Mouse (Mus musculus) CH12.LX (cell line): Measurements from ENCODE around the gene Cep112. TPM values are rescaled to one million over a fixed set of nuclear protein-coding genes. Genes with fewer than 3 reads are reported as not detected.

Experiments
- DNase-seq: peaks from one replicate; pipeline ENCODE4 v3.0.0-alpha.2; 2013; ENCODE audit errors: extremely low read depth
- H3K27ac ChIP-seq: 2 replicates; pipeline ENCODE4 v1.5.1; 2012; ENCODE audit warnings: low read depth, mild to moderate bottlenecking, control low read depth, moderate library complexity; ENCODE audit not compliant: insufficient read depth
- H3K27me3 ChIP-seq: replicated peaks from 2 replicates; pipeline ENCODE3; 2012; ENCODE audit warnings: inconsistent platforms
- H3K36me3 ChIP-seq, 2 experiments: replicated peaks in 1 of 2; 2 replicates each; pipeline versions ENCODE3 to v1.6.1; 2012; ENCODE audit warnings: inconsistent platforms in 1 of 2, low read length in 1 of 2, mild to moderate bottlenecking in 1 of 2, mixed read lengths in 1 of 2, moderate library complexity in 1 of 2; ENCODE audit not compliant: control insufficient read depth in 1 of 2, insufficient read depth in 1 of 2
- H3K4me1 ChIP-seq, 2 experiments: 2 replicates each; pipeline ENCODE4 v1.6.1; 2012; ENCODE audit warnings: inconsistent platforms in 1 of 2, moderate library complexity in 1 of 2; ENCODE audit not compliant: insufficient read depth in 2 of 2, control insufficient read depth in 1 of 2
- H3K4me2 ChIP-seq: 2 replicates; pipeline ENCODE4 v1.6.1; 2012; ENCODE audit warnings: low read depth, mild to moderate bottlenecking, control low read depth; ENCODE audit not compliant: poor library complexity, insufficient read depth, severe bottlenecking
- H3K4me3 ChIP-seq, 3 experiments: fragments of 150-350 bp in 1 of 3; sonication (generic) in 1 of 3; replicated peaks in 1 of 3; 2 replicates each; pipeline versions ENCODE3 to v1.5.1; 2011 to 2012; ENCODE audit warnings: low read depth in 2 of 3, low read length in 2 of 3, mild to moderate bottlenecking in 2 of 3, moderate library complexity in 2 of 3, control low read depth in 1 of 3, improper control_type of control experiment in 1 of 3, inconsistent platforms in 1 of 3, mixed read lengths in 1 of 3; ENCODE audit not compliant: poor library complexity in 1 of 3
- H3K79me2 ChIP-seq: replicated peaks from 2 replicates; pipeline ENCODE4 v1.6.1; 2012; ENCODE audit warnings: mild to moderate bottlenecking, moderate library complexity; ENCODE audit not compliant: control insufficient read depth, poor library complexity, insufficient read depth, severe bottlenecking; ENCODE audit errors: extremely low read depth
- H3K9ac ChIP-seq: 2 replicates; pipeline ENCODE4 v1.6.1; 2012; ENCODE audit warnings: low read depth, mild to moderate bottlenecking, control low read depth, moderate library complexity; ENCODE audit not compliant: insufficient read depth
- H3K9me3 ChIP-seq: replicated peaks from 2 replicates; pipeline ENCODE3; 2012; ENCODE audit warnings: low read length, inconsistent platforms, mixed read lengths
- ETS1 ChIP-seq: conservative IDR thresholded peaks from 2 replicates; pipeline ENCODE4 v1.6.1; 2012; ENCODE audit warnings: low read depth, mild to moderate bottlenecking, inconsistent platforms, low read length, improper control_type of control experiment, moderate library complexity
- HCFC1 ChIP-seq: IDR thresholded peaks from 2 replicates; pipeline ENCODE4 v1.6.1; 2012; ENCODE audit warnings: low read depth, mild to moderate bottlenecking, inconsistent platforms, low read length, improper control_type of control experiment
- IRF4 ChIP-seq: IDR thresholded peaks from 2 replicates; pipeline ENCODE4 v1.6.1; 2014; ENCODE audit warnings: low read depth, mild to moderate bottlenecking, inconsistent platforms, low read length, improper control_type of control experiment
- JUND ChIP-seq: conservative IDR thresholded peaks from 2 replicates; pipeline ENCODE4 v1.6.1; 2011; ENCODE audit warnings: low read depth, low read length, improper control_type of control experiment
- KAT2A ChIP-seq: IDR thresholded peaks from 2 replicates; pipeline ENCODE4 v1.6.1; 2012; ENCODE audit warnings: low read length, improper control_type of control experiment, inconsistent platforms; ENCODE audit not compliant: insufficient replicate concordance
- MAFK ChIP-seq: IDR thresholded peaks from 2 replicates; pipeline ENCODE4 v1.6.1; 2011; ENCODE audit warnings: low read length, improper control_type of control experiment; ENCODE audit not compliant: insufficient replicate concordance
- MAX ChIP-seq: IDR thresholded peaks from 2 replicates; pipeline ENCODE4 v1.6.1; 2011; ENCODE audit warnings: low read length, improper control_type of control experiment
- MEF2A ChIP-seq: IDR thresholded peaks from 2 replicates; pipeline ENCODE4 v1.6.1; 2014; ENCODE audit warnings: low read depth, mild to moderate bottlenecking, inconsistent platforms, low read length, improper control_type of control experiment, borderline replicate concordance
- MXI1 ChIP-seq: IDR thresholded peaks from 2 replicates; pipeline ENCODE4 v1.6.1; 2011; ENCODE audit warnings: mild to moderate bottlenecking, low read depth, low read length, improper control_type of control experiment
- MYC ChIP-seq: IDR thresholded peaks from 2 replicates; pipeline ENCODE4 v1.6.1; 2011; ENCODE audit warnings: low read depth, mild to moderate bottlenecking, improper control_type of control experiment, low read length
- NELFE ChIP-seq: IDR thresholded peaks from 2 replicates; pipeline ENCODE4 v1.6.1; 2011; ENCODE audit warnings: low read depth, low read length, improper control_type of control experiment
- PAX5 ChIP-seq: IDR thresholded peaks from 2 replicates; pipeline ENCODE4 v1.6.1; 2012; ENCODE audit warnings: low read length, inconsistent platforms, mixed read lengths
- POLR2A ChIP-seq: IDR thresholded peaks from 2 replicates; pipeline ENCODE4 v1.6.1; 2011; ENCODE audit warnings: low read depth, mild to moderate bottlenecking, improper control_type of control experiment, low read length
- POLR2AphosphoS2 ChIP-seq: IDR thresholded peaks from 2 replicates; pipeline ENCODE4 v1.6.1; 2011; ENCODE audit warnings: low read depth, low read length, improper control_type of control experiment
- RAD21 ChIP-seq: IDR thresholded peaks from 2 replicates; pipeline ENCODE4 v1.6.1; 2011; ENCODE audit warnings: low read depth, mild to moderate bottlenecking, low read length, improper control_type of control experiment, moderate library complexity
- RCOR1 ChIP-seq: conservative IDR thresholded peaks from 2 replicates; pipeline ENCODE4 v1.6.1; 2012; ENCODE audit warnings: low read depth, mild to moderate bottlenecking, inconsistent platforms, low read length, improper control_type of control experiment
- TCF12 ChIP-seq: IDR thresholded peaks from 2 replicates; pipeline ENCODE4 v1.6.1; 2014; ENCODE audit warnings: low read depth, mild to moderate bottlenecking, inconsistent platforms, low read length, improper control_type of control experiment
- USF1 ChIP-seq: IDR thresholded peaks from 2 replicates; pipeline ENCODE4 v1.6.1; 2014; ENCODE audit warnings: low read depth, mild to moderate bottlenecking, inconsistent platforms, low read length, improper control_type of control experiment
- USF2 ChIP-seq: conservative IDR thresholded peaks from 2 replicates; pipeline ENCODE4 v1.6.1; 2011; ENCODE audit warnings: low read depth, low read length, improper control_type of control experiment
- ZC3H11A ChIP-seq: IDR thresholded peaks from 2 replicates; pipeline ENCODE4 v1.6.1; 2012; ENCODE audit warnings: low read depth, mild to moderate bottlenecking, inconsistent platforms, low read length, improper control_type of control experiment
- dilution Hi-C: fragments of 300-500 bp; cut with MboI; formaldehyde crosslinking; loops from 2 replicates; pipeline ENCODE4 v1.14.3; 2020; ENCODE audit warnings: low sequenced_read_pairs; ENCODE audit not compliant: extremely low pct_unique_long_range_greater_than_20kb, extremely low pct_ligation_motif_present
- in situ Hi-C: fragments of 300-500 bp; cut with MboI; formaldehyde crosslinking; loops from 3 replicates; pipeline ENCODE4 v1.14.3; 2019; ENCODE audit warnings: low sequenced_read_pairs, low pct_ligation_motif_present, low pct_unique_long_range_greater_than_20kb, mixed read lengths
- polyA plus RNA-seq: library from polyadenylated mRNA; unstranded; fragments of >175 nt; gene quantifications from 2 replicates; pipeline ENCODE4 v1.2.1, GENCODE M21; 2012; ENCODE audit warnings: low read depth; ENCODE audit not compliant: insufficient read length
- total RNA-seq, 2 experiments: library from RNA; depleted of rRNA; stranded (reverse); fragments of 300-350 nt in 1 of 2; fragments of >200 nt in 1 of 2; gene quantifications; 2 replicates each; pipeline ENCODE4 v1.2.3; 2012 to 2014

Cep112 gene
- total and polyA plus RNA-seq, 3 experiments: 0.93 to 1.4 (median 1.3) TPM

DNA sequence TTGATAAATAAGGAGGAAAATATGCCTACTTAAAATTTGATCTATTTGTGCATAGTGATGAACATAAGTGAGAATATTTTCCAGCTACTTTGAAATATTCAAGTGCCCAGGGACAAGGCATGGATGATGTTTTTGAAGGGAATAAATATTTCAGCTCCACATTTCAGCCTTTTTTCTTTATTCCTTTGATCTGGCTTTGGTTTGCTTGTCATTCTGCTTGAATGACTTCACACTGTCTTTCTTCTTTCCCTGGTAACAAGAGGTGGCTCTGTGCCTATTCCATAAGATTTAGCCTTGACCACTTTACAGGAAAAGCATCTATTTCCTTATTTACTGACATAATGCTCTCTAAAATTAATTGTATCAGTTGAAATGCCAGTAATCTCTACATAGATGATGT is 134.5 kb downstream of the Cep112 start:
- Histone ChIP-seq H3K4me2 (no peak overlapping the region), H3K4me1 (peaks cover 2 to 5% of the 10 kb centered on the region in 2 experiments; a peak in 3 of 4 replicates), H3K27ac (no peak overlapping the region), H3K4me3 (no peak overlapping the region), H3K27me3 (peaks cover 7% of the 10 kb centered on the region), H3K36me3 (no peaks in the 10 kb centered on the region), H3K9me3 (no peaks in the 10 kb centered on the region), H3K79me2 (no peaks in the 10 kb centered on the region), H3K9ac (no peak overlapping the region)
- in situ Hi-C loops: no loop called here
- TF ChIP-seq USF1: no peak
- dilution Hi-C loops: no loop called here
- no peak for DNase-seq

DNA sequence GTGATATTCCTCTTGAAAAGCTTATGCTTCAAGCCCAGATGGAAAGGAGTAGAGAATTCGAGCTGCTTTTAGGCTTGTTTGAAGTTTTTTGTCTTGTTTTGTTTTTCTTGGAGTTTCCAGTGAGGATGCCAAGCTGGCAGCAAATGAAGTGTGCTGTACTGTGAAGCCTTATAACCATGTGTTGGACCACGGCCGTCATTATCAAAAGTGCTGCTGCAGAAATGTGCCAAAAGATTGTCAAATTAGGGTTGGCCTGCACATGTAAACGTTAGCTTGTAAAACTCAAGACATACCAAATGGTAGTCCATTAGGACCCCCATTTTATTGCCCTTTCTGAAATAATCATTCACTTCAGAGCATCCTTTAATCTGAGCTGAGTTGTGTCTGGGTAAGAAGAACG is 137.1 kb downstream of the Cep112 start:
- dilution Hi-C loops: no loop called here
- Histone ChIP-seq H3K4me3 (no peak overlapping the region), H3K36me3 (no peaks in the 10 kb centered on the region), H3K4me1 (no peaks in the 10 kb centered on the region; a peak in 2 of 4 replicates), H3K9ac (no peak overlapping the region), H3K27ac (no peak overlapping the region), H3K4me2 (no peak overlapping the region), H3K9me3 (no peaks in the 10 kb centered on the region), H3K79me2 (no peaks in the 10 kb centered on the region), H3K27me3 (peaks cover 7% of the 10 kb centered on the region)
- in situ Hi-C loops: no loop called here
- DNase-seq: no peak
- TF ChIP-seq ZC3H11A: no peak
- no peak for TF ChIP-seq MXI1
- no peak for TF ChIP-seq RAD21
- TF ChIP-seq MYC: no peak
- TF ChIP-seq HCFC1: no peak
- TF ChIP-seq ETS1: no peak
- no peak for TF ChIP-seq NELFE
- no peak for TF ChIP-seq POLR2AphosphoS2
- no peak for TF ChIP-seq MAFK
- TF ChIP-seq RCOR1: no peak
- no peak for TF ChIP-seq PAX5
- TF ChIP-seq TCF12: no peak
- TF ChIP-seq POLR2A: no peak
- no peak for TF ChIP-seq MAX
- no peak for TF ChIP-seq USF2
- no peak for TF ChIP-seq JUND
- no peak for TF ChIP-seq MEF2A
- TF ChIP-seq IRF4: no peak
- TF ChIP-seq KAT2A: no peak
